Mouse (Mus musculus): Measurements from ENCODE around the gene Col27a1. TPM values are rescaled to one million over a fixed set of nuclear protein-coding genes. Genes with fewer than 3 reads are reported as not detected.
A peak's percentile ranks its signal among the peaks of the same experiment; 100 is the strongest.

The Col27a1 gene
- polyA plus RNA-seq, 1 experiment from 2014 or later, result 4.4 TPM

GRCm38 (mm10) chr4:63295641-63296040 lies 81.8 kb downstream of the Col27a1 start:
- no peaks in the 10 kb centered on the region for H3K4me1 ChIP-seq (replicated peaks; ENCODE audit: control insufficient read depth, insufficient read depth, low read length)
- DNase-seq (ENCODE audit: low spot score) (no peak), ATAC-seq (ENCODE audit: low FRiP score) (no peak)
- H3K4me2 ChIP-seq (replicated peaks; ENCODE audit: low read depth, low read length), result no peak overlapping the region
- 72% methylated on average over 1 of the region's 1 CpGs for WGBS
- no peak overlapping the region for H3K27ac ChIP-seq (ENCODE audit: low read depth, low read length)
- no peaks in the 10 kb centered on the region for H3K27me3 ChIP-seq (ENCODE audit: control insufficient read depth, insufficient read depth, low read length)
- no peaks in the 10 kb centered on the region for H3K9me3 ChIP-seq (ENCODE audit: control insufficient read depth, low read length)
- no peak overlapping the region for H3K9ac ChIP-seq (ENCODE audit: low read depth, low read length)
- H3K4me3 ChIP-seq (ENCODE audit: low read depth, low read length), result no peak overlapping the region
- no peaks in the 10 kb centered on the region for H3K36me3 ChIP-seq (ENCODE audit: control insufficient read depth, insufficient read depth, low read length)

DNA sequence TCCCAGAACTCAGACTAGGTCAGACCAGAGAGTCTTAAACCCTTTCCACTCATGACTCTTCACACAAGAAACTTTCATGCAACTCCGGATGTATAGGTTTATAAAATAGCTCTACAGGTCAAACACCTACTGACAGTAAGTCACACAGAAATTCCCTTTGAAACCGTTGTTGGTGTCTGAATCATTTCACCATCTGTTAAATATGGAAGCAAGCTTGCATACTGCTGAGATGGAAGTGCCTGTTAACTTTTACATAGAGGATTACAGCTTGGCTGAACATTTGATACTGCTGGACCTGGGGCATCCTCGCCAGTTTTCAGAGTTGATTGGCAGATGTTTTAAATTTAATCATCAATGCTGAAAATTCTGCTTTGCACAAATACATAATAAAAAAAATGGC lies 82.5 kb downstream of the Col27a1 start:
- 70% methylated on average over 3 of the region's 3 CpGs for WGBS
- ATAC-seq (ENCODE audit: low FRiP score) (no peak), DNase-seq (ENCODE audit: low spot score) (no peak)
- H3K27ac ChIP-seq (ENCODE audit: low read depth, low read length), result no peak overlapping the region
- no peaks in the 10 kb centered on the region for H3K36me3 ChIP-seq (ENCODE audit: control insufficient read depth, insufficient read depth, low read length)
- no peak overlapping the region for H3K4me3 ChIP-seq (ENCODE audit: low read depth, low read length)
- H3K4me1 ChIP-seq (replicated peaks; ENCODE audit: control insufficient read depth, insufficient read depth, low read length), result no peaks in the 10 kb centered on the region
- H3K9ac ChIP-seq (ENCODE audit: low read depth, low read length), result no peak overlapping the region
- no peak overlapping the region for H3K4me2 ChIP-seq (replicated peaks; ENCODE audit: low read depth, low read length)
- no peaks in the 10 kb centered on the region for H3K9me3 ChIP-seq (ENCODE audit: control insufficient read depth, low read length)
- no peaks in the 10 kb centered on the region for H3K27me3 ChIP-seq (ENCODE audit: control insufficient read depth, insufficient read depth, low read length)

- Histone ChIP-seq H3K9ac (ENCODE audit: low read depth, low read length) (no peak overlapping the region), H3K9me3 (ENCODE audit: control insufficient read depth, low read length) (no peaks in the 10 kb centered on the region), H3K4me2 (replicated peaks; ENCODE audit: low read depth, low read length) (no peak overlapping the region), H3K4me3 (ENCODE audit: low read depth, low read length) (no peak overlapping the region), H3K27ac (ENCODE audit: low read depth, low read length) (no peak overlapping the region), H3K36me3 (ENCODE audit: control insufficient read depth, insufficient read depth, low read length) (no peaks in the 10 kb centered on the region), H3K4me1 (replicated peaks; ENCODE audit: control insufficient read depth, insufficient read depth, low read length) (no peaks in the 10 kb centered on the region), H3K27me3 (ENCODE audit: control insufficient read depth, insufficient read depth, low read length) (no peaks in the 10 kb centered on the region)
- ATAC-seq (ENCODE audit: low FRiP score) (no peak), DNase-seq (ENCODE audit: low spot score) (no peak)
- WGBS, result 83% methylated on average over 8 of the region's 8 CpGs
Observed at GRCm38 (mm10) chr4:63296876-63297275, 83.1 kb downstream of the Col27a1 start.

- no peak overlapping the region for H3K4me2 ChIP-seq (replicated peaks; ENCODE audit: low read depth, low read length)
- no peaks in the 10 kb centered on the region for H3K36me3 ChIP-seq (ENCODE audit: control insufficient read depth, insufficient read depth, low read length)
- H3K9ac ChIP-seq (ENCODE audit: low read depth, low read length), result no peak overlapping the region
- no peaks in the 10 kb centered on the region for H3K27me3 ChIP-seq (ENCODE audit: control insufficient read depth, insufficient read depth, low read length)
- no peak for ATAC-seq (ENCODE audit: low FRiP score)
- no peak for DNase-seq (ENCODE audit: low spot score)
- H3K9me3 ChIP-seq (ENCODE audit: control insufficient read depth, low read length), result no peaks in the 10 kb centered on the region
- 95% methylated on average over 8 of the region's 8 CpGs for WGBS
- H3K4me1 ChIP-seq (replicated peaks; ENCODE audit: control insufficient read depth, insufficient read depth, low read length), result no peaks in the 10 kb centered on the region
- no peak overlapping the region for H3K4me3 ChIP-seq (ENCODE audit: low read depth, low read length)
- no peak overlapping the region for H3K27ac ChIP-seq (ENCODE audit: low read depth, low read length)
Observed at GRCm38 (mm10) chr4:63298191-63298590, 84.4 kb downstream of the Col27a1 start.

- DNase-seq (ENCODE audit: low spot score), result no peak
- H3K4me2 ChIP-seq (replicated peaks; ENCODE audit: low read depth, low read length), result no peak overlapping the region
- H3K9me3 ChIP-seq (ENCODE audit: control insufficient read depth, low read length), result no peaks in the 10 kb centered on the region
- no peak overlapping the region for H3K4me3 ChIP-seq (ENCODE audit: low read depth, low read length)
- H3K27me3 ChIP-seq (ENCODE audit: control insufficient read depth, insufficient read depth, low read length), result no peaks in the 10 kb centered on the region
- H3K4me1 ChIP-seq (replicated peaks; ENCODE audit: control insufficient read depth, insufficient read depth, low read length), result no peaks in the 10 kb centered on the region
- ATAC-seq (ENCODE audit: low FRiP score), result no peak
- H3K27ac ChIP-seq (ENCODE audit: low read depth, low read length), result no peak overlapping the region
- H3K36me3 ChIP-seq (ENCODE audit: control insufficient read depth, insufficient read depth, low read length), result no peaks in the 10 kb centered on the region
- WGBS, result 66% methylated on average over 4 of the region's 4 CpGs
- no peak overlapping the region for H3K9ac ChIP-seq (ENCODE audit: low read depth, low read length)
Observed at GRCm38 (mm10) chr4:63302641-63303040, 88.8 kb downstream of the Col27a1 start.

GRCm38 (mm10) chr4:63307175-63308062 lies 93.6 kb downstream of the Col27a1 start:
- peak; percentile 86 for ATAC-seq (ENCODE audit: low FRiP score)
- WGBS, result 36% methylated on average over 21 of the region's 21 CpGs

GRCm38 (mm10) chr4:63308316-63308715 lies 94.5 kb downstream of the Col27a1 start:
- DNase-seq (ENCODE audit: low spot score) (no peak), ATAC-seq (ENCODE audit: low FRiP score) (no peak)
- Histone ChIP-seq H3K4me3 (ENCODE audit: low read depth, low read length) (no peak overlapping the region), H3K27me3 (ENCODE audit: control insufficient read depth, insufficient read depth, low read length) (no peaks in the 10 kb centered on the region), H3K36me3 (ENCODE audit: control insufficient read depth, insufficient read depth, low read length) (no peaks in the 10 kb centered on the region), H3K9ac (ENCODE audit: low read depth, low read length) (no peak overlapping the region), H3K4me2 (replicated peaks; ENCODE audit: low read depth, low read length) (no peak overlapping the region), H3K9me3 (ENCODE audit: control insufficient read depth, low read length) (no peaks in the 10 kb centered on the region), H3K4me1 (replicated peaks; ENCODE audit: control insufficient read depth, insufficient read depth, low read length) (no peaks in the 10 kb centered on the region), H3K27ac (ENCODE audit: low read depth, low read length) (no peak overlapping the region)
- WGBS, result 69% methylated on average over 3 of the region's 3 CpGs

More at GRCm38 (mm10) chr4:63307175-63308062, 93.6 kb downstream of the Col27a1 start:
- Histone ChIP-seq H3K4me2 (replicated peaks; ENCODE audit: low read depth, low read length) (no peak overlapping the region), H3K27ac (ENCODE audit: low read depth, low read length) (no peak overlapping the region), H3K4me3 (ENCODE audit: low read depth, low read length) (no peak overlapping the region), H3K4me1 (replicated peaks; ENCODE audit: control insufficient read depth, insufficient read depth, low read length) (no peaks in the 10 kb centered on the region), H3K27me3 (ENCODE audit: control insufficient read depth, insufficient read depth, low read length) (no peaks in the 10 kb centered on the region), H3K9me3 (ENCODE audit: control insufficient read depth, low read length) (no peaks in the 10 kb centered on the region), H3K9ac (ENCODE audit: low read depth, low read length) (no peak overlapping the region), H3K36me3 (ENCODE audit: control insufficient read depth, insufficient read depth, low read length) (no peaks in the 10 kb centered on the region)
- peak; percentile 93 for DNase-seq (ENCODE audit: low spot score)

DNA sequence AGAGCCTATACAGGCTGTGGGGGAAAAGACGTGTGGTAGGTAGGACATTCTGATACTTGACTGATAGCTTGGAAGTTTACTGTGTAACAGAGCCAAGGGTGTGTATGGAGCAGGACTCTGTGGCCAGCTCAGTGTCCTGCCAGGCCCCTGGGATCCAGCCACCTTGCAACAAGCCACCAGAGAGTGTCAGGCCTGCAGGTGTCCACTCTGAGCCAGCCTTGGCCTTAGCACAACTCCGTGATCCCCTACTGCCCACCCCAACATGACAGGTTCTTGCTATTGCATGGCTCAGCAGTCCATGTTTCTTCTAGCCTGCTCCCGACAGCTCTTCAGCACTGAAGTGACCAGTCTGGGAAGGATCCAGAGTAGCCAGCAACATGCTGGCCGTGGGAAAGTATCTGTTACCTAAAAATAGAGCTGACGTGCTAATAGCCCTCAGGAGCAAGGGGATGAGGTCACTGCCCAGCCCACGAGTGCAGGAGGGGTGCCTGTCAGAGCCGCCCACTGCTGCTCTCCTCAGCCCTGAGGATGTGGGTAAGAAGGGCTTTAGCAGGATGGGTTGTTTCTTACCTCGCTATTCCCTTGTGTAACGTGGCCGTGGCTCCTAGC lies 96.5 kb downstream of the Col27a1 start:
- DNase-seq (ENCODE audit: low spot score) (no peak), ATAC-seq (ENCODE audit: low FRiP score) (no peak)
- no peaks in the 10 kb centered on the region for H3K4me1 ChIP-seq (replicated peaks; ENCODE audit: control insufficient read depth, insufficient read depth, low read length)
- no peak overlapping the region for H3K9ac ChIP-seq (ENCODE audit: low read depth, low read length)
- H3K27me3 ChIP-seq (ENCODE audit: control insufficient read depth, insufficient read depth, low read length), result no peaks in the 10 kb centered on the region
- no peak overlapping the region for H3K4me2 ChIP-seq (replicated peaks; ENCODE audit: low read depth, low read length)
- H3K4me3 ChIP-seq (ENCODE audit: low read depth, low read length), result no peak overlapping the region
- WGBS, result 71% methylated on average over 10 of the region's 10 CpGs
- no peaks in the 10 kb centered on the region for H3K36me3 ChIP-seq (ENCODE audit: control insufficient read depth, insufficient read depth, low read length)
- no peak overlapping the region for H3K27ac ChIP-seq (ENCODE audit: low read depth, low read length)
- no peaks in the 10 kb centered on the region for H3K9me3 ChIP-seq (ENCODE audit: control insufficient read depth, low read length)

DNA sequence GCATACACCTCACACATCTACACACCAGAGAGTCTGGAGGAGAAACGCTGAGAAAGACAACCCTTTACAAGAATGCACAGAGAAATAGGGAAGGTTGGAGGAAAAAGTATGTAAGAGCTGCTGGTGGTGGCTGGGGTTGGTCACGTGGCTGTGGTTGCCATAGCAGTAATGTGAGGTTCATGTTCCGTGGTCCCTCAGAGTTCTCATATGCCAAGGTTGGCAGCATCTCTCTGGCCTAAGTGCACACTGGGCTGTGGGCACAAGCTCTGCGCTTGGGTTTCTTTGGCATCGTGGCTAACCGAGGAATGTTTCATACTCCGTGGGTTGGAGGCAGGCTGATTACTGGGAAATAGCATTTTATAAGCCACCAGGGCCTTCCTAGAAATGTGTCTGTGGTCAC lies 97.6 kb downstream of the Col27a1 start:
- H3K36me3 ChIP-seq (ENCODE audit: control insufficient read depth, insufficient read depth, low read length), result no peaks in the 10 kb centered on the region
- WGBS, result 92% methylated on average over 7 of the region's 7 CpGs
- no peak for DNase-seq (ENCODE audit: low spot score)
- H3K27ac ChIP-seq (ENCODE audit: low read depth, low read length), result no peak overlapping the region
- H3K9me3 ChIP-seq (ENCODE audit: control insufficient read depth, low read length), result no peaks in the 10 kb centered on the region
- ATAC-seq (ENCODE audit: low FRiP score), result no peak
- no peaks in the 10 kb centered on the region for H3K27me3 ChIP-seq (ENCODE audit: control insufficient read depth, insufficient read depth, low read length)
- H3K4me2 ChIP-seq (replicated peaks; ENCODE audit: low read depth, low read length), result no peak overlapping the region
- H3K4me3 ChIP-seq (ENCODE audit: low read depth, low read length), result no peak overlapping the region
- no peak overlapping the region for H3K9ac ChIP-seq (ENCODE audit: low read depth, low read length)
- no peaks in the 10 kb centered on the region for H3K4me1 ChIP-seq (replicated peaks; ENCODE audit: control insufficient read depth, insufficient read depth, low read length)

Data from hindbrain, embryonic 11.5 days (tissue).